Mouse (Mus musculus) cortical plate, adult 2 months (tissue): ENCODE measurements at regions not wholly inside any gene's neighbourhood (a gene's known extent, or its start where the extent isn't known, plus 50 kb on each side); places are given as distances from the start of the nearest gene placed in this dataset.

ENCODE experiments used
- CTCF ChIP-seq: fragments of 200-500 bp; IDR thresholded peaks from 2 replicates; pipeline ENCODE4 v1.5.1; 2011; ENCODE audit warnings: mild to moderate bottlenecking, control low read depth, low read length; ENCODE audit not compliant: insufficient read depth; ENCODE audit errors: extremely low read depth
- POLR2A ChIP-seq: fragments of 200-500 bp; IDR thresholded peaks from 2 replicates; pipeline ENCODE4 v1.6.1; 2011; ENCODE audit warnings: mild to moderate bottlenecking, low read length, control low read depth; ENCODE audit not compliant: insufficient read depth; ENCODE audit errors: extremely low read depth

DNA sequence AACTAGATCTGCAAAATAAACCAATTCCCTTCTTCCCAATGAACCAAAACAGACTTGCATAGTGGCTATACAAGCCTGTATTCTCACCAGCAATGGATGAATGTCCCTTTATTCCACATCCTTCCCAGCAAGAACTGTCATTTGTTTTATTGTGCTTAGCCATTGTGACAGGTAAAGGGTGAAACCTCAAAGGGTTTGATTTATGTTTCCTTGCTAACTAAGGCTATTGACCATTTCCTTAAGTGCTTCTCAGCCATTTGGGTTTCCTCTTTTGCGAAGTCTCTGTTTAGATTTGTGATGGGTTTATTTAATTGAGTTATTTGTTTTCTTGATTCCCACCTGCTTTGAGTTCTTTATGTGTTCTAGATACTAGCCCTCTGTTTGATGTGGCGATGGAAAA is 281.5 kb downstream of the Klf6 start:
- TF ChIP-seq POLR2A, result no peak
- TF ChIP-seq CTCF, result no peak
